Mouse (Mus musculus): ENCODE results near the gene Epha10.

GRCm38 (mm10) chr4:124962576-124962975, 81.9 kb downstream of the Epha10 start:
- no peak for TF ChIP-seq EP300 (IDR thresholded peaks at IDR 0.05; ENCODE audit: low read depth)
- TF ChIP-seq CTCF (IDR thresholded peaks at IDR 0.05; ENCODE audit: low read depth), result no peak
